Mouse (Mus musculus): Measurements from ENCODE around the gene Ghitm. TPM values are rescaled to one million over a fixed set of nuclear protein-coding genes. Genes with fewer than 3 reads are reported as not detected.

Ghitm gene
- polyA plus RNA-seq, 2 experiments from 2014 or later, result 343 to 376 TPM

- ATAC-seq, result no peak
Measured at GRCm38 (mm10) chr14:37102484-37102883, 32.6 kb downstream of the Ghitm start.

GRCm38 (mm10) chr14:37101531-37101930, 33.5 kb downstream of the Ghitm start:
- ATAC-seq, result no peak

- no peak for ATAC-seq
Measured at GRCm38 (mm10) chr14:37097956-37098530, 37.0 kb downstream of the Ghitm start, which contains the start of gene Cdhr1. Cdhr1 (minus strand) TSS chr14:37098347.

- ATAC-seq, result no peak
Measured at GRCm38 (mm10) chr14:37095556-37095955, 39.5 kb downstream of the Ghitm start.

- no peak for ATAC-seq
Measured at GRCm38 (mm10) chr14:37094436-37094835, 40.6 kb downstream of the Ghitm start.

GRCm38 (mm10) chr14:37083755-37084154, 51.3 kb downstream of the Ghitm start:
- no peak for ATAC-seq

- ATAC-seq, result no peak
Measured at GRCm38 (mm10) chr14:37080724-37081123, 54.3 kb downstream of the Ghitm start.

Other genes starting within 250 kb of the Ghitm start
- gene Ccser2, start 166.5 kb downstream of the Ghitm start, polyA plus RNA-seq (2017; shearing (Covaris generic)), result 10 to 100 TPM; 15.0 to 26.6 TPM
- gene Rgr, start 86.3 kb downstream of the Ghitm start, polyA plus RNA-seq (2017; shearing (Covaris generic)), result under 1 TPM in 1 of 2 experiments, not detected in 1; 0.14 TPM
- gene Lrit1, start 80.4 kb downstream of the Ghitm start, polyA plus RNA-seq (2017; shearing (Covaris generic)), result not detected
- not detected for gene Lrit2, start 67.3 kb downstream of the Ghitm start, polyA plus RNA-seq (2017; shearing (Covaris generic))
- gene Cdhr1, start 36.9 kb downstream of the Ghitm start, polyA plus RNA-seq (2017; shearing (Covaris generic)), result not detected
- gene 2610528A11Rik, start 21.2 kb downstream of the Ghitm start, polyA plus RNA-seq (2017; shearing (Covaris generic)), result 1 to 10 TPM in 1 of 2 experiments, not detected in 1; 1.1 TPM

Measured in CD4-positive, CD25-positive, alpha-beta regulatory T cell, adult 4 months (primary cell).